Mouse (Mus musculus) brain, embryonic 14.5 days (tissue): ENCODE data around the gene 4930404N11Rik. TPM values are rescaled to one million over a fixed set of nuclear protein-coding genes. Genes with fewer than 3 reads are reported as not detected.

ENCODE experiments used
- DNase-seq: peaks from one replicate; pipeline ENCODE4 v3.0.0-alpha.2; 2011; ENCODE audit warnings: low read depth
- CTCF ChIP-seq: fragments of 200-500 bp; IDR thresholded peaks from 2 replicates; pipeline ENCODE4 v1.5.1; 2012; ENCODE audit warnings: inconsistent platforms, mild to moderate bottlenecking, moderate library complexity, borderline replicate concordance; ENCODE audit not compliant: insufficient read depth, insufficient read length; ENCODE audit errors: extremely low read depth
- POLR2A ChIP-seq: fragments of 200-500 bp; IDR thresholded peaks from 2 replicates; pipeline ENCODE4 v1.6.1; 2012; ENCODE audit warnings: mild to moderate bottlenecking, inconsistent platforms, borderline replicate concordance; ENCODE audit not compliant: poor library complexity, insufficient read depth, insufficient read length, severe bottlenecking; ENCODE audit errors: extremely low read depth
- polyA plus RNA-seq: library from polyadenylated mRNA; depleted of rRNA; stranded (reverse); fragments of >200 nt; gene quantifications from 2 replicates; pipeline ENCODE4 v1.2.3, GENCODE M21; 2012

Gene 4930404N11Rik
- polyA plus RNA-seq, 1 experiment = 0.19 TPM

- no peak for TF ChIP-seq POLR2A
- no peak for DNase-seq
These were observed 10.1 kb downstream of the 4930404N11Rik start for GRCm38 (mm10) chr10:81355533-81355932.

GRCm38 (mm10) chr10:81354738-81355477 lies 10.7 kb downstream of the 4930404N11Rik start:
- TF ChIP-seq POLR2A = no peak
- no peak for TF ChIP-seq CTCF
- DNase-seq = no peak

DNA sequence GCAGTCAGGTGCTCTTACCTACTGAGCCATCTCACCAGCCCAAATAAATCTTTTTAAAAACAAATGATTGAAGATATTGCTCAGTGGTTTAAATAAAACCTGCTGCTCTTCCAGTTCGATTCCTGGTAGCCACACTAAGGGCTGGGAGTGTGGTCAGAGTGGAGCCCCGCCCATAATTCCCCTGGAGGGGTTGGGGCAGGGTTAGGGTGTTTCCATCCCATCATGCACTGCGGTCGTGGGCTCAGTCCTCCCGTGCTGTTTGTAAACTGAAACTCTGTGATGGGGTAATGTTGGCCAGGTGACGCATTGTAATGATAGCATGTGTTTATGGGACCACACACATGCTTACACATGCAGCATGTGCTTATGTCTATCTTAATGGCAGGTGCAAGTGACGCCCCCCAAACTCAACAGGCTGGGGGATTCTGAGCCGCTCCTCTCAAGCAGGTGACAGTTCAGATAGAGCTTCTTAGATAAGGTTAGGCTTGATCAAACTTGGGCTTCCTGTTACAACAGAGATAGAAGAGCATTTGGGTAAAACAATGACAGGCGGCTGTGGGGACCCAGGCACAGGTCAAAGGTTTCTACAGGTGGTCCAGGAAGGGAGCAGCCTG lies 13.8 kb downstream of the 4930404N11Rik start:
- TF ChIP-seq CTCF (no peak), POLR2A (no peak)
- DNase-seq = no peak

DNA sequence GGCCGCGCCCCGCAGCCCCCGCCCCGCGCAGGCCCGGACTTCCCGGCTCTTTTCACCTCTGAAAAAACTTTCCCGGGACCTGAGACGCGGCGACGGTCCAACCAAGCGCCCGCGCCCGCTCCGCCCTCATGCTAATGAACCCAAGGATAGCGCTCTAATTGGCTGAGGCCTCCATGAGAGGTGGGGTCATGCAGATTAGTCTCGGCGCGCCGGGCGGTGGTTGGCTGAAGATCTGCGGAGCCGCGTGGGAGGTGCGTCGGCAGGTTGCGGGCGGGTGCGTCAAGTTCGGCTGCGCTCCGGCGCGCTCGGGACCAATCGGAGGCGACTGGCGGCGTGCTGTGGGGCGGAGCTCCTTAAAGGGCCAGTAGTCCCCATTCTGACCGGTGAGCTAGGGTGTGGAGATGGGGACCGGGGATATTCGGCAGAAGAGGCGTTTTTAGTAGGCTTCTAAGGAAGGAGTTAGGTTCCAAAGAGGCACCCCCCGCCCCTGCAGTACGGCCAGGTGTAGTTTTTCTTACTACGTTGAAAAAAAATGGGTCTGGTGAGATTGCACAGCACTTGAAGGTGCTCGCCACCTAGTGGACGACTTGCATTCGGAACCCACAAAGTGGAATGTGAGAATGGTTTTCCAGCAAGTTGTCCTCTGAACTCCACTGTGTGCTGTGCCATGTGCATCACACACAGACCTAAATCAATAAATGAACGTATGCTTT lies 15.1 kb downstream of the 4930404N11Rik start, which contains the start of gene Hmg20b:
TSS of gene Hmg20b (minus strand) at position 130 of the 713 bp plus-strand sequence.
- DNase-seq = peak; percentile 100
- TF ChIP-seq CTCF (peak; percentile 84), POLR2A (0 out of 2 replicates have a peak, but pooled peaks have one; percentile 25)

DNA sequence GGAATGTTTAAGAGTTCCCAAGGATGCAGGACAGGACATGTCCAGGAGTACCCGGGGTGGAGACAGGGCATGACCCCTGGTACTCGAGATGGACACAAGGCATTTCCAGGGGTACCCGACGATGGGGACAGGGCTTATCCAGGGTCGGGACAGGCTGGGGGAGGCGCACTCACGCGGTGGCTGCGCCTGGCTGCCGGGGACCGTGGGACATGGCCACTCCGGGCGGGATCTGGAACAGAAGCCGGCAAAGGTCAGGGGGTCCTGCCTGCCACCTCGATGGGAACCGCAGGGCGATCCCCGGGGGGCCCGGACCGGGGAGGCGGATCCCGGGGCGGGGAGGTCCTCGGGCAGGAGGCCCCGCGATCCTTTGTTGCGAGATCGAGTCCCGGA lies 15.7 kb downstream of the 4930404N11Rik start:
- DNase-seq = no peak
- TF ChIP-seq POLR2A (no peak), CTCF (no peak)

DNA sequence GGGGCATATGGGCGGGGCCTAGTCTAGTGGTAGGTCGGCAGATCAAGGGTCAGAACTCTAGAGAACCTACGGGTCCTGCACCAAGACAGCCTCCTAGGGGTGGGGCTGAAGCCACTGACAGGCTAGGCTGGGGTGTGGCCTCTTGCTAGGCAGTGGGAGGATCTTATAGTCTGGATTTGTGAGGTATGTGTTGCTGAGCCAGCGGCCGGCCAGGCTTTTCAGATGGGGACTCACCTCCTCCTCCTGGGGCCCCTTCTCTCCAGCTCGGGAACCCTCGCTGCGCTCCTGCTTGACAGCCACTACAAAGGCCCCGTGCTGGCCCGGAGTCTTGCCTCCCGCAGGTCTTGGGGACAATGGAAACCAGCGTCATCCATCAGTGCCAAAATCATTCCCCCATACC lies 16.5 kb downstream of the 4930404N11Rik start:
- no peak for DNase-seq
- TF ChIP-seq CTCF (no peak), POLR2A (no peak)

GRCm38 (mm10) chr10:81346453-81347067 lies 19.1 kb downstream of the 4930404N11Rik start:
- TF ChIP-seq POLR2A = no peak
- peak; percentile 43; the same call in 1 of the 2 replicates for TF ChIP-seq CTCF
- DNase-seq = peak; percentile 83

GRCm38 (mm10) chr10:81345162-81345534 lies 20.5 kb downstream of the 4930404N11Rik start:
- no peak for DNase-seq
- TF ChIP-seq POLR2A (no peak), CTCF (no peak)

DNA sequence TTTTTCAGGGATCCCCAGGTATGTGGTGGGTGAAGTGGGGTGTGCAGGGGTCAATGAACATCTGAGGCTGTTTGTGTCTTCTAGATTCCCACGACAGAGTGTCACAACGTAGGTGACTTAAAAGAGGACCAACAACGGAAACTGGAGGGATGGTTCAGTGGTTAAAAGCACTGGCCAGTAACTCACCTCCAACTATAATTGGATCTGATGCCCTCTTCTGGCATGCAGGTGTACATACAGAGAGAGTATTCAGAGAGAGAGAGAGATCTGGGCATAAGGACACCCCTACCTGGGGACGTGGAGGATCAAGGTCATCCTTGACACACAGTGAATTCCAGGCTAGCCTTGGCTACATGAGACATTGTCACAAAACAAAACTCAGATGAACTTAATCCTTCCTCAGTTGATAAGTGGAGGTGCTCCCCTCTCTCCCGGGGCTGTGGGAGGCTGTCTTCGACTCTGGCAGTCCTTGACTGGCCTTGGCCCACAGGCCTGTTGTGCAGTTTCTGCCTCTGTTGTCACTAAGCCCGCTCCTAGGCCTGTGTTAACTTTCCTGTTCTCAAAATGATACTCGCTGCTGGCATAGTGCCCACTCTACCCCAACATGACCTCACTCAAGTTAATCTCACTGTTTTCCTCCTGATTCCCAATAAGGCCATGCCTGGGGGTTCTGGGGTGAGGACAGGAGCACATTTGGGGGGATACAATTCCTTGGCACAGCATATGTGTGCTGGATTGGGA lies 21.0 kb downstream of the 4930404N11Rik start:
- DNase-seq = no peak
- TF ChIP-seq CTCF (peak; percentile 6; the same call in 1 of the 2 replicates), POLR2A (no peak)

GRCm38 (mm10) chr10:81342686-81343505 lies 22.7 kb downstream of the 4930404N11Rik start, which contains the start of gene Gipc3:
Gene Gipc3 (minus strand): TSS chr10:81343266.
- DNase-seq = no peak
- TF ChIP-seq CTCF (no peak), POLR2A (no peak)
